Mouse (Mus musculus) kidney, postnatal 0 days (tissue): ENCODE measurements around the gene Zfp146. TPM values are rescaled to one million over a fixed set of nuclear protein-coding genes. Genes with fewer than 3 reads are reported as not detected.
"Not testable (repeated sequence)": the region's sequence is repeated elsewhere in the genome, so short reads cannot be mapped to it uniquely, and the experiment has no call there.

ENCODE experiments used
- ATAC-seq: fragments of 200-750 bp; cut with Nextera tagmentation; replicated peaks from 2 replicates; pipeline ENCODE4 v1.8.0; 2017; ENCODE audit warnings: low read depth, moderate number of reproducible peaks, moderate TSS enrichment, moderate library complexity; ENCODE audit not compliant: low FRiP score
- DNase-seq: peaks from one replicate; pipeline ENCODE4 v3.0.0-alpha.2; 2016; ENCODE audit warnings: low spot score
- H3K27ac ChIP-seq: fragments of 300-500 bp; sonication (generic); 2 replicates; pipeline ENCODE4 v1.5.1; 2014; ENCODE audit warnings: mild to moderate bottlenecking
- H3K27me3 ChIP-seq: fragments of 300-500 bp; sonication (generic); 2 replicates; pipeline ENCODE4 v1.6.1; 2014; ENCODE audit warnings: low read length, mixed read lengths; ENCODE audit not compliant: insufficient read depth
- H3K36me3 ChIP-seq: fragments of 300-500 bp; sonication (generic); 2 replicates; pipeline ENCODE4 v1.6.1; 2014; ENCODE audit warnings: low read length, mixed read lengths; ENCODE audit not compliant: insufficient read depth
- H3K4me1 ChIP-seq: fragments of 300-500 bp; sonication (generic); replicated peaks from 2 replicates; pipeline ENCODE4 v1.6.1; 2014; ENCODE audit warnings: antibody characterized with exemption, low read length, mixed read lengths; ENCODE audit not compliant: insufficient read depth
- H3K4me2 ChIP-seq: fragments of 300-500 bp; sonication (generic); 2 replicates; pipeline ENCODE4 v1.6.1; 2014; ENCODE audit warnings: mild to moderate bottlenecking, low read length, moderate library complexity, mixed read lengths
- H3K4me3 ChIP-seq: fragments of 300-500 bp; sonication (generic); replicated peaks from 2 replicates; pipeline ENCODE4 v1.5.1; 2014; ENCODE audit warnings: low read depth, low read length
- H3K9ac ChIP-seq: fragments of 300-500 bp; sonication (generic); 2 replicates; pipeline ENCODE4 v1.6.1; 2014; ENCODE audit warnings: low read depth, low read length
- H3K9me3 ChIP-seq: fragments of 300-500 bp; sonication (generic); replicated peaks from 2 replicates; pipeline ENCODE4 v1.6.1; 2016; ENCODE audit warnings: low read length, inconsistent platforms, mixed read lengths
- CTCF ChIP-seq: IDR thresholded peaks from 2 replicates; pipeline ENCODE4 v1.5.1; 2016; ENCODE audit warnings: antibody characterized with exemption, low read depth, mild to moderate bottlenecking, moderate library complexity
- WGBS: fragments of 180-500 bp; shearing (Covaris S2); extraction: QIAGEN DNeasy Blood & Tissue Kit; methylation state at CpG from one replicate; pipeline ENCODE4 v1.1.7; 2014; 5-methylcytosine and 5-hydroxymethylcytosine counted together
- polyA plus RNA-seq: library from polyadenylated mRNA; unstranded; fragments of >200 nt; fragmentation: Nextera tagmentation; extraction: Ambion mirVana; gene quantifications from 2 replicates; pipeline ENCODE4 v1.2.1, GENCODE M21; 2015

Gene Zfp146
- polyA plus RNA-seq, 1 experiment from 2014 or later: 10.6 TPM

- TF ChIP-seq CTCF: no peak
- WGBS: under 1% methylated on average over 11 of the region's 11 CpGs
- peak; percentile 62 for ATAC-seq
- Histone ChIP-seq H3K9me3 (no peaks in the 10 kb centered on the region), H3K27ac (no peak within 1 kb of the TSS), H3K4me3 (peak within 1 kb of the TSS; percentile 15; the same call in 1 of the 2 replicates), H3K36me3 (peaks cover 33% of the 10 kb centered on the region), H3K27me3 (no peaks in the 10 kb centered on the region), H3K4me2 (peak within 1 kb of the TSS; percentile 51), H3K9ac (0 out of 2 replicates have a peak within 1 kb of the TSS, but pooled peaks have one; percentile 32), H3K4me1 (no peaks in the 10 kb centered on the region)
- peak; percentile 89 for DNase-seq
Observed at GRCm38 (mm10) chr7:30183879-30184289, 14.3 kb upstream of the Zfp146 start, which contains the start of gene Cox7a1. TSS of gene Cox7a1 (plus strand) at chr7:30184144.

GRCm38 (mm10) chr7:30183189-30183588, 13.6 kb upstream of the Zfp146 start:
- not testable (repeated sequence) for DNase-seq, H3K27me3 ChIP-seq, H3K4me2 ChIP-seq, H3K4me3 ChIP-seq, H3K9me3 ChIP-seq, H3K27ac ChIP-seq, ATAC-seq, H3K4me1 ChIP-seq, H3K9ac ChIP-seq
- H3K36me3 ChIP-seq: peaks cover 31% of the 10 kb centered on the region
- 71% methylated on average over 6 of the region's 7 CpGs for WGBS

DNA sequence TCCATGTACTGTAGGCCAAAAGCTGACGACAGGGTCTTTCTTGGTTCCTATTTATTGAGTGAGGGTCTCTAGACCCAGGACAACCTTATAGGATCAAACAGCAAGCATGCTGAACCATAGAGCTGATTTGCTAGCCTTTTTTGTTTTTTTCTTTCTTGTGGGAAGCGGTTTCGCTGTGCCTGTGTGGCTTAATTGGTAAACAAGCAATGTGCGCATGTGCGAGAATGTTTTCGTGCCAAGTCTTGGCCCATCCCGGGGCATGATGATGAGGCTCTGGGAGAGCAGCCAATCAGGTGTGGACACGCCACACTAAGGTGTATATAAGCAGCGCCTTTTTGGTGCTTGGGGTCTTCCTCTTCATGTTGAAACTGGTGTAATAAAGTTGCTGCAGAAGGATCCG, 12.4 kb upstream of the Zfp146 start:
- H3K9ac ChIP-seq, H3K4me3 ChIP-seq, H3K4me2 ChIP-seq, H3K4me1 ChIP-seq, H3K9me3 ChIP-seq, ATAC-seq, H3K27me3 ChIP-seq, DNase-seq, H3K27ac ChIP-seq: not testable (repeated sequence)
- WGBS: 92% methylated on average over 10 of the region's 10 CpGs
- peaks cover 25% of the 10 kb centered on the region for H3K36me3 ChIP-seq

DNA sequence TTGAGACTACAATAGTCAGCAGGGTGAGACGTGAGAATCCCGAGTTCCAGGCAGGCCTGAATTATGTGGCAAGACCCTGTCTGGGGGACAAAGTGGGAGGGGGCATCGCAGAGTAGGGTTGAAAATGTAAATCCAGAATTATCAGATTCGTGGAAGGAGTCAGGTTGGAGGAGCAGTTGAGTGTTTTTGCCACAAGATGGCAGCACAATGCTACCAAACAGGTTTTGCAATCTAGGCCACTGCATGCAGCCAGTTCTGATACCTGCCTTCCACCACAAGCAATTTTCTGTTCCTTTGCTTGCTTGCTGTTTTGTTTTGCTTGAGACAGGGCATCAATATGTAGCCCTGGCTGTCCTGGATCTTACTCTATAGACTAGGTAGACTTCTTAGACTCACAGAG, 11.8 kb upstream of the Zfp146 start:
- 1% methylated on average over 4 of the region's 4 CpGs for WGBS
- H3K27me3 ChIP-seq: no peaks in the 10 kb centered on the region
- H3K9me3 ChIP-seq: no peaks in the 10 kb centered on the region
- H3K9ac ChIP-seq: no peak overlapping the region
- H3K4me2 ChIP-seq: no peak overlapping the region
- peak; percentile 97 for TF ChIP-seq CTCF
- no peak overlapping the region for H3K4me3 ChIP-seq
- H3K27ac ChIP-seq: no peak overlapping the region
- DNase-seq (peak; percentile 83), ATAC-seq (no peak; the same call in 1 of the 2 replicates)
- H3K4me1 ChIP-seq: no peaks in the 10 kb centered on the region
- peaks cover 24% of the 10 kb centered on the region for H3K36me3 ChIP-seq

DNA sequence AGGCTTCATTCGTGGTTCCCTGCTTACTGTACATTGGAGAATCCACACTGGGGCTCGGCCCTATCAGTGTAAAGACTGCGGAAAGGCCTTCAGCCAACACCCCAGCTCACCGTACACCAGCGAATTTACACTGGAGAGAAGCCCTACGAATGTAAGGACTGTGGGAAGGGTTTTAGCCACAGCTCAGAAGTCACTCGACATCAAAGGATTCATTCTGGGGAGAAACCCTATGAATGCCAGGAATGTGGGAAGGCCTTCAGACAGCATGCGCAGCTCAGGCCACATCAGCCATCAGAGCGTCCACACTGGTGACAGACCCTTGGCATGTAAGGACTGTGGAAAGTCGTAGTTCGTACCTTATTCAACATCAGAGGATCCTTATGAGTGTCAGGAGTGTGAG, 8.7 kb upstream of the Zfp146 start:
- no peak for TF ChIP-seq CTCF
- Histone ChIP-seq H3K4me1 (no peaks in the 10 kb centered on the region), H3K4me3 (no peak overlapping the region), H3K4me2 (no peak overlapping the region), H3K9ac (no peak overlapping the region), H3K36me3 (peaks cover 15% of the 10 kb centered on the region; the same call in 1 of the 2 replicates), H3K27ac (no peak overlapping the region), H3K27me3 (no peaks in the 10 kb centered on the region), H3K9me3 (no peaks in the 10 kb centered on the region)
- 85% methylated on average over 11 of the region's 11 CpGs for WGBS
- no peak for ATAC-seq
- no peak for DNase-seq

DNA sequence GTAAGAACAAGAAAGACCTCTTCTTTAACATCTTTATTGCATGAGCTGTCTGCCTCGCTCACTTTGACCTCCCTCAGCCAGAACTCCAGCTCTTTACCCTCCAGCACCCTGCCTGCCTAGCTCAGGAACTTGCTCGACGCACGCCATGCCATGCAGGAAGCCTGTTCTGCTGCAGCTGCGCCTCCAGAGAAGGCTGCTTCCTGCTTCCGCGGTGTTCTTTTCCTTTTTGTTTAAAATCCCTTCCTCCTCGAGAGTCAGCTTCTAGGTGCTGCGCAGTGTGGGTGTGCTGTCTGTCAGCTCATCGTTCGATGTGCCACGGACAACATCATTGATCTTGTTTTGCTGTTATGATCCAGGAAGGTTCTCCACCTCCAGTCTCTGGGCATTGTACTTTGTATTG, 6.9 kb upstream of the Zfp146 start:
- Histone ChIP-seq H3K9me3 (no peaks in the 10 kb centered on the region), H3K27me3 (no peaks in the 10 kb centered on the region), H3K4me1 (no peaks in the 10 kb centered on the region), H3K4me2 (no peak overlapping the region), H3K36me3 (peaks cover 15% of the 10 kb centered on the region; the same call in 1 of the 2 replicates), H3K4me3 (no peak overlapping the region), H3K27ac (no peak overlapping the region), H3K9ac (no peak overlapping the region)
- DNase-seq: no peak
- WGBS: 76% methylated on average over 12 of the region's 12 CpGs
- TF ChIP-seq CTCF: no peak
- no peak for ATAC-seq
